In the genomic region with DNA sequence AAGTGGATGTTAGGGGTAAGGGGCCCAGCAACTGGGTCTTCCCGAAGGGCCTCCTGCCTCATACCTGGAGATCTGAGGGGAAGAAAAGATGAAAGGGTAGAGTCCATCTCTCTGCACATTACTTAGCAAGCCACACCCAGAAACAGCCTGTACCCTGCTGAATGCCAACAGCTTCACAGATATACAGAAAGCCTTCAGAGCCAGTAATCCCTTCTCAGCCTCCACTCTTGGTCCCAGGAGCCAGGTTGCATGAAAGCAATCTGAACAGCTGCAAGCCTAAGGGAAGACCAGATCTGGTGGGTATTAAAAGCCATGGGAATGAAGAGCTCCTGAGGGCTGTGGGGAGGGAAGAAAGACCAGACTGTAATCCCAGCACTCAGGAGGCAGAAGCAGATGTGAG, we compare ENCODE assay signal across 28 mouse cellular contexts. TPM values are rescaled to one million over a fixed set of nuclear protein-coding genes. Genes with fewer than 3 reads are reported as not detected.
"Had no signal": no experiment of that assay in that cellular context is flagged by ENCODE, and none has a peak within 500 bp of the region (broad histone marks: within the 10 kb centered on the region; RNA-seq: fewer than 3 reads in every experiment).

No protein-coding gene starts in this region.

- ATAC-seq: inflammation-experienced regulatory T-cells, adult 6 months; liver, embryonic 12.5 days; midbrain, embryonic 16.5 days had no signal

- H3K4me3 ChIP-seq: layer of hippocampus, adult 2 months; liver, embryonic 12.5 days; liver, embryonic 15.5 days; lung, embryonic 15.5 days; midbrain, embryonic 12.5 days; myocyte; neural tube, embryonic 13.5 days had no signal

- H3K9me3 ChIP-seq: liver, embryonic 12.5 days; liver, embryonic 15.5 days; lung, embryonic 15.5 days; midbrain, embryonic 12.5 days; neural tube, embryonic 13.5 days had no signal

- H3K27me3 ChIP-seq: liver, embryonic 12.5 days; liver, embryonic 15.5 days; lung, embryonic 15.5 days; midbrain, embryonic 12.5 days; neural tube, embryonic 13.5 days had no signal

- H3K27ac ChIP-seq: layer of hippocampus, adult 2 months; liver, embryonic 12.5 days; liver, embryonic 15.5 days; lung, embryonic 15.5 days; midbrain, embryonic 12.5 days; neural tube, embryonic 13.5 days had no signal

- H3K4me2 ChIP-seq: liver, embryonic 12.5 days; liver, embryonic 15.5 days; lung, embryonic 15.5 days; midbrain, embryonic 12.5 days; neural tube, embryonic 13.5 days had no signal

- DNase-seq: kidney, adult 18-20 months; kidney, adult 9 months; kidney, postnatal 25 days; layer of hippocampus, adult 9-11 months; liver; lung, adult 18-20 months; lung, postnatal 10 days; lung, postnatal 4 days; retina, postnatal 1 day; right cerebral cortex, postnatal 25 days; thymus, adult 18-20 months; thymus, postnatal 14 days; thymus, postnatal 4 days had no signal

- H3K9ac ChIP-seq: liver, embryonic 12.5 days; liver, embryonic 15.5 days; lung, embryonic 15.5 days; midbrain, embryonic 12.5 days; neural tube, embryonic 13.5 days had no signal

- H3K4me1 ChIP-seq: liver, embryonic 12.5 days; liver, embryonic 15.5 days; lung, embryonic 15.5 days; neural tube, embryonic 13.5 days had no signal

- H3K36me3 ChIP-seq: liver, embryonic 12.5 days; liver, embryonic 15.5 days; lung, embryonic 15.5 days; midbrain, embryonic 12.5 days; neural tube, embryonic 13.5 days had no signal

RNA-seq across cellular contexts. Expression of gene Gm44596, which starts 13.9 kb away (rescaled TPM):
- polyA plus RNA-seq: inflammation-experienced regulatory T-cells, adult 6 months; kidney, embryonic 16.5 days; large intestine, adult 2 months; limb, embryonic 11.5 days; liver, embryonic 12.5 days; liver, embryonic 15.5 days; lung, embryonic 15.5 days; midbrain, embryonic 12.5 days; midbrain, embryonic 16.5 days; myocyte; neural tube, embryonic 13.5 days; spleen, adult 2 months; stomach, embryonic 16.5 days; testis, adult 2 months had no signal

RNA-seq across cellular contexts. Expression of gene Tex52, which starts 13.9 kb away (rescaled TPM):
- polyA plus RNA-seq: liver, embryonic 12.5 days had no signal
